Mouse (Mus musculus) CD8-positive naive resting alpha-beta T cell, adult 57 days (primary cell): ENCODE data around the gene Selp. TPM values are rescaled to one million over a fixed set of nuclear protein-coding genes. Genes with fewer than 3 reads are reported as not detected.

Experiments used
- total RNA-seq: library from RNA; stranded (reverse); gene quantifications from one replicate; pipeline ENCODE4 v1.2.4, GENCODE M21; 2023

The Selp gene
- 1.7 TPM for total RNA-seq

DNA sequence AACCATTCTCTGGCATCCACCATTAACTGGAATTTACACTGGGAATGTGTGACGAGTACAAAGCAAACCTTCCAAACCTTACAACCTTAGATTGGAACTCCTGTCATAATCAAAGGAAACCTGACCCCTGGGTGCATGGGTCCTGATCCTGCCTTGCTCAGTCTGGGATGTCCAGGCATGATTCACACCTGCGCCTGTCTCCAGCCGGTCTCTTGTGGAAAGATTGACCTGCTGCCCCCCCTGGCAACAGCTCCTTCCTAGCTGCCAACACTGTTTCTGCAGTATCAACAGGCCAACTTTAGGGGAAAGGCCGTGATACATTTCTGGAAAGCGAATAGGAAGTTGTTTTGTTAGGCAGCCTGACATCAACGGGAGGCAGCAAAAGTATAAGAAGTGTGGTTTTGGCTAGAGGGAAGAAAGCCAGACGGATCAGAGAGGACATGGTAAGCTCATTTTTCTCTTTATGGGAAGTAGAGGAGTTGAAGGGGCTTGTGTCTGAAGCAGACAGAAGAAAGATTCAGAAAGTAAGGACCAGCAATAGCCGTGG is at the start of gene Selp:
TSS of gene Selp (plus strand) at position 318 of the 547 bp plus-strand sequence.

DNA sequence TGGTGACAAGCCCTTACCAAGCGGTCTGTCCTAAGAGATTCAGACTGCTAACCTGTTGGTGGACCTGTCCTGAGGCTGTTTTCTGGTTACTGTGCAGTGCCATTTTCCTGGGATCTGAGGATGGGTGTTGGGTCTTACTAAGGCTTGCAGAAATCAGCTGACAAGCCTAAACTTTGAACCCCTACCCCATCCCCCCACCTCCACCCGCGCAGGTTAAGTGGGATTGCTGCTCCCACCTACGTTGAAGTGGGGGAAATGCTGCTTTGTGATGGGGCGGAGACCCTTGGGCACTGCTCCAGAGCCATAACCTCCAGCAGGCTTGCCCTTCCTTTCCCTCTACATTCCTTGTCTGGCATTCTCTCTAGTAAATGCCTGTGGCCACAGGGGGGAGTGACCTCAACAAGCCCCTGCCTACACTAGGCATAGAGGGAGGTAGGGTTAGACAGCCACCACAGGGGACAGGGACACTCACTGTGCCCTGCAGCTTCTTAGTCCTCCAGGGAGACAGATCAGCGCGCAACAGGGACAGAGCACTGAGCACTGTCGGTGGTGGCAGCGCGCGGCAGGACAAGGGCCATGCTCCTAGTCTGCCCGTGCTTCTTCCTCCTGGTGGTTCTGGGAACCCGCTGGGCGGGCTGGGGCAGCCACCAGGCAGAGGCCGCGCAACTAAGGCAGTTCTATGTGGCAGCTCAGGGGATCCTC is 36.5 kb downstream of the Selp start, which contains the start of gene F5:
TSS of gene F5 (plus strand) at position 452 of the 702 bp plus-strand sequence.

Other genes with a start within 250 kb of the Selp start
- 39.6 TPM for gene Scyl3, start 186.2 kb upstream of the Selp start, total RNA-seq
- 2.7 TPM for gene BC055324, start 120.5 kb upstream of the Selp start, total RNA-seq
- gene Mettl18, start 120.4 kb upstream of the Selp start, total RNA-seq = 5.9 TPM
- gene Sele, start 67.0 kb upstream of the Selp start, total RNA-seq = not detected
- gene Sell, start 53.3 kb upstream of the Selp start, total RNA-seq = 700 TPM
- 0.46 TPM for gene F5, start 36.6 kb downstream of the Selp start, total RNA-seq
- 8.8 TPM for gene Slc19a2, start 133.8 kb downstream of the Selp start, total RNA-seq
- gene Ccdc181, start 160.3 kb downstream of the Selp start, total RNA-seq = 4.5 TPM
- 9.4 TPM for gene Nme7, start 188.9 kb downstream of the Selp start, total RNA-seq
- 21.3 TPM for gene Blzf1, start 192.2 kb downstream of the Selp start, total RNA-seq